Mouse (Mus musculus) cerebellum, adult 2 months (tissue): ENCODE results near the gene Tedc1.

Experiments used
- CTCF ChIP-seq: fragments of 200-500 bp; IDR thresholded peaks from 2 replicates; pipeline ENCODE4 v1.5.1; 2011; ENCODE audit warnings: low read depth, mild to moderate bottlenecking, control low read depth, low read length, moderate library complexity, borderline replicate concordance; ENCODE audit not compliant: insufficient read depth
- POLR2A ChIP-seq: fragments of 200-500 bp; IDR thresholded peaks from 2 replicates; pipeline ENCODE4 v1.6.1; 2011; ENCODE audit warnings: low read length, control low read depth, borderline replicate concordance; ENCODE audit not compliant: insufficient read depth

DNA sequence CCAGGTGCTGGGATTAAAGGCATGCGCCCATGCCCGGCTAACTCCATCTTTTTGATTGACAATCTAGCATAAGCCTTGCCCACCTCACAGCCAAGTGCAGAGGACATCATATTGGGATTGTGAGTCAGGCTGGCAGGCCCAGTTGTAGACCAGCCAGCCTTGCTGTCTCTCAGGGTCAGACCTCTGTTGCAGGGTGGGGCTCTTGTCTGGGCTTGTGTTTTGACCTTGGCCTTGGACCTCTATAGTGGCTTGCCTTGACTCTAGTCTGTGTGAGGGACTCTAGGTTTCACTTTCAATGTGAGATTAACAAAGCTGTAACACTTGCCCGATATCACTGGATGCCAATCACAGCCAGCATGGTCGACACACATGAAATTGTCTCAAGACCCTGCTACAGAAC, 42.1 kb upstream of the Tedc1 start:
- no peak for TF ChIP-seq CTCF
- TF ChIP-seq POLR2A, result no peak
